Mouse (Mus musculus): ENCODE measurements at regions not wholly inside any gene's neighbourhood (a gene's known extent, or its start where the extent isn't known, plus 50 kb on each side); places are given as distances from the start of the nearest gene placed in this dataset.
"Not testable (repeated sequence)": the region's sequence is repeated elsewhere in the genome, so short reads cannot be mapped to it uniquely, and the experiment has no call there.

- no peaks in the 10 kb centered on the region for H3K27me3 ChIP-seq (ENCODE audit: control insufficient read depth, insufficient read depth, low read length)
- H3K9ac ChIP-seq (ENCODE audit: low read depth, low read length), result no peak overlapping the region
- no peaks in the 10 kb centered on the region for H3K79me2 ChIP-seq (replicated peaks; ENCODE audit: control insufficient read depth, insufficient read depth, low read length)
- H3K4me3 ChIP-seq, result no peak overlapping the region
- no peaks in the 10 kb centered on the region for H3K36me3 ChIP-seq (ENCODE audit: control insufficient read depth, insufficient read depth, low read length)
- H3K27ac ChIP-seq, result no peak overlapping the region
- whole genome bisulfite sequencing, result 70% methylated on average over 6 of the region's 6 CpGs
- no peak for DNase-seq
- TF ChIP-seq POLR2A (IDR thresholded peaks at IDR 0.05; ENCODE audit: insufficient read depth, low read depth, low read length), result no peak
- TF ChIP-seq CTCF (IDR thresholded peaks at IDR 0.05), result no peak
- TF ChIP-seq EP300 (IDR thresholded peaks at IDR 0.05; ENCODE audit: insufficient read depth, low read depth, low read length), result no peak
- intact Hi-C loops (cut with DNase I), result no loop called here
- no peaks in the 10 kb centered on the region for H3K4me1 ChIP-seq (ENCODE audit: control insufficient read depth, insufficient read depth, low read length)
These were observed 905.4 kb upstream of the 4930412O13Rik start for GRCm38 (mm10) chr2:8975635-8976034.

- no peak for DNase-seq
- no peaks in the 10 kb centered on the region for H3K36me3 ChIP-seq (ENCODE audit: control insufficient read depth, insufficient read depth, low read length)
- no peak for TF ChIP-seq EP300 (IDR thresholded peaks at IDR 0.05; ENCODE audit: insufficient read depth, low read depth, low read length)
- no peak for TF ChIP-seq CTCF (IDR thresholded peaks at IDR 0.05)
- no peak for TF ChIP-seq POLR2A (IDR thresholded peaks at IDR 0.05; ENCODE audit: insufficient read depth, low read depth, low read length)
- H3K27me3 ChIP-seq (ENCODE audit: control insufficient read depth, insufficient read depth, low read length), result no peaks in the 10 kb centered on the region
- H3K9ac ChIP-seq (ENCODE audit: low read depth, low read length), result no peak overlapping the region
- H3K4me1 ChIP-seq (ENCODE audit: control insufficient read depth, insufficient read depth, low read length), result no peaks in the 10 kb centered on the region
- H3K4me3 ChIP-seq, result no peak overlapping the region
- intact Hi-C loops (cut with DNase I), result no loop called here
- no peaks in the 10 kb centered on the region for H3K79me2 ChIP-seq (replicated peaks; ENCODE audit: control insufficient read depth, insufficient read depth, low read length)
- H3K27ac ChIP-seq, result no peak overlapping the region
- WGBS, result 56% methylated on average over 2 of the region's 2 CpGs
These were observed 868.7 kb upstream of the 4930412O13Rik start for GRCm38 (mm10) chr2:9012326-9012725.

GRCm38 (mm10) chr2:9033079-9033478 is 848.0 kb upstream of the 4930412O13Rik start:
- TF ChIP-seq EP300 (IDR thresholded peaks at IDR 0.05; ENCODE audit: insufficient read depth, low read depth, low read length) (no peak), CTCF (IDR thresholded peaks at IDR 0.05) (no peak), POLR2A (IDR thresholded peaks at IDR 0.05; ENCODE audit: insufficient read depth, low read depth, low read length) (no peak)
- no peaks in the 10 kb centered on the region for H3K27me3 ChIP-seq (ENCODE audit: control insufficient read depth, insufficient read depth, low read length)
- H3K36me3 ChIP-seq (ENCODE audit: control insufficient read depth, insufficient read depth, low read length), result no peaks in the 10 kb centered on the region
- intact Hi-C loops (cut with DNase I), result no loop called here
- no peak for DNase-seq
- H3K27ac ChIP-seq, result no peak overlapping the region
- H3K79me2 ChIP-seq (replicated peaks; ENCODE audit: control insufficient read depth, insufficient read depth, low read length), result no peaks in the 10 kb centered on the region
- 86% methylated on average over 7 of the region's 7 CpGs for WGBS
- H3K4me3 ChIP-seq, result no peak overlapping the region
- no peaks in the 10 kb centered on the region for H3K4me1 ChIP-seq (ENCODE audit: control insufficient read depth, insufficient read depth, low read length)
- no peak overlapping the region for H3K9ac ChIP-seq (ENCODE audit: low read depth, low read length)

GRCm38 (mm10) chr2:9042355-9042754 is 838.7 kb upstream of the 4930412O13Rik start:
- H3K36me3 ChIP-seq (ENCODE audit: control insufficient read depth, insufficient read depth, low read length); H3K27me3 ChIP-seq (ENCODE audit: control insufficient read depth, insufficient read depth, low read length); H3K4me3 ChIP-seq; H3K79me2 ChIP-seq (replicated peaks; ENCODE audit: control insufficient read depth, insufficient read depth, low read length); H3K4me1 ChIP-seq (ENCODE audit: control insufficient read depth, insufficient read depth, low read length); H3K27ac ChIP-seq; H3K9ac ChIP-seq (ENCODE audit: low read depth, low read length); DNase-seq; intact Hi-C loops (cut with DNase I): not testable (repeated sequence)
- WGBS, result 55% methylated on average over 21 of the region's 21 CpGs

- Histone ChIP-seq H3K27ac (no peak overlapping the region), H3K4me3 (no peak overlapping the region), H3K36me3 (ENCODE audit: control insufficient read depth, insufficient read depth, low read length) (no peaks in the 10 kb centered on the region), H3K9ac (ENCODE audit: low read depth, low read length) (no peak overlapping the region), H3K4me1 (ENCODE audit: control insufficient read depth, insufficient read depth, low read length) (no peaks in the 10 kb centered on the region), H3K27me3 (ENCODE audit: control insufficient read depth, insufficient read depth, low read length) (no peaks in the 10 kb centered on the region), H3K79me2 (replicated peaks; ENCODE audit: control insufficient read depth, insufficient read depth, low read length) (no peaks in the 10 kb centered on the region)
- DNase-seq, result no peak
- intact Hi-C loops (cut with DNase I), result no loop called here
- TF ChIP-seq CTCF (IDR thresholded peaks at IDR 0.05), result no peak
- TF ChIP-seq POLR2A (IDR thresholded peaks at IDR 0.05; ENCODE audit: insufficient read depth, low read depth, low read length), result no peak
- TF ChIP-seq EP300 (IDR thresholded peaks at IDR 0.05; ENCODE audit: insufficient read depth, low read depth, low read length), result no peak
- 79% methylated on average over 3 of the region's 3 CpGs for WGBS
These were observed 833.1 kb upstream of the 4930412O13Rik start for GRCm38 (mm10) chr2:9047980-9048379.

- H3K9ac ChIP-seq (ENCODE audit: low read depth, low read length), result no peak overlapping the region
- 70% methylated on average over 1 of the region's 1 CpGs for WGBS
- DNase-seq, result no peak
- no peaks in the 10 kb centered on the region for H3K79me2 ChIP-seq (replicated peaks; ENCODE audit: control insufficient read depth, insufficient read depth, low read length)
- no peaks in the 10 kb centered on the region for H3K4me1 ChIP-seq (ENCODE audit: control insufficient read depth, insufficient read depth, low read length)
- no peaks in the 10 kb centered on the region for H3K36me3 ChIP-seq (ENCODE audit: control insufficient read depth, insufficient read depth, low read length)
- no peak for TF ChIP-seq POLR2A (IDR thresholded peaks at IDR 0.05; ENCODE audit: insufficient read depth, low read depth, low read length)
- intact Hi-C loops (cut with DNase I), result no loop called here
- no peaks in the 10 kb centered on the region for H3K27me3 ChIP-seq (ENCODE audit: control insufficient read depth, insufficient read depth, low read length)
- H3K4me3 ChIP-seq, result no peak overlapping the region
- no peak overlapping the region for H3K27ac ChIP-seq
These were observed 807.2 kb upstream of the 4930412O13Rik start for GRCm38 (mm10) chr2:9073851-9074250.

- TF ChIP-seq CTCF (IDR thresholded peaks at IDR 0.05) (no peak), EP300 (IDR thresholded peaks at IDR 0.05; ENCODE audit: insufficient read depth, low read depth, low read length) (no peak), POLR2A (IDR thresholded peaks at IDR 0.05; ENCODE audit: insufficient read depth, low read depth, low read length) (no peak)
- no peak for DNase-seq
- H3K79me2 ChIP-seq (replicated peaks; ENCODE audit: control insufficient read depth, insufficient read depth, low read length), result no peaks in the 10 kb centered on the region
- H3K36me3 ChIP-seq (ENCODE audit: control insufficient read depth, insufficient read depth, low read length), result no peaks in the 10 kb centered on the region
- no peaks in the 10 kb centered on the region for H3K4me1 ChIP-seq (ENCODE audit: control insufficient read depth, insufficient read depth, low read length)
- H3K9ac ChIP-seq (ENCODE audit: low read depth, low read length), result no peak overlapping the region
- H3K27me3 ChIP-seq (ENCODE audit: control insufficient read depth, insufficient read depth, low read length), result no peaks in the 10 kb centered on the region
- intact Hi-C loops (cut with DNase I), result no loop called here
- H3K27ac ChIP-seq, result no peak overlapping the region
- 65% methylated on average over 4 of the region's 4 CpGs for WGBS
- H3K4me3 ChIP-seq, result no peak overlapping the region
These were observed 802.9 kb upstream of the 4930412O13Rik start for GRCm38 (mm10) chr2:9078158-9078557.
